Mouse (Mus musculus): ENCODE measurements around the gene AI464131. TPM values are rescaled to one million over a fixed set of nuclear protein-coding genes. Genes with fewer than 3 reads are reported as not detected.
"Not testable (repeated sequence)": the region's sequence is repeated elsewhere in the genome, so short reads cannot be mapped to it uniquely, and the experiment has no call there.

AI464131 gene
- polyA plus RNA-seq, 1 experiment from 2014 or later = 1.3 TPM

- Histone ChIP-seq H3K4me2 (no peak overlapping the region), H3K9me3 (replicated peaks) (no peaks in the 10 kb centered on the region), H3K27me3 (no peaks in the 10 kb centered on the region), H3K9ac (no peak overlapping the region), H3K27ac (replicated peaks) (no peak overlapping the region), H3K4me3 (replicated peaks) (no peak overlapping the region), H3K4me1 (replicated peaks) (peaks cover 9% of the 10 kb centered on the region), H3K36me3 (replicated peaks) (no peaks in the 10 kb centered on the region)
- WGBS (ENCODE audit: insufficient replicate concordance) = 53% methylated on average over 10 of the region's 10 CpGs
- no peak for ATAC-seq (ENCODE audit: insufficient read depth)
Measured at GRCm38 (mm10) chr4:41469199-41469598, 33.7 kb downstream of the AI464131 start.

- H3K36me3 ChIP-seq (replicated peaks) = no peaks in the 10 kb centered on the region
- H3K27me3 ChIP-seq = no peaks in the 10 kb centered on the region
- no peak overlapping the region for H3K4me2 ChIP-seq
- ATAC-seq (ENCODE audit: insufficient read depth) = no peak
- no peak overlapping the region for H3K9ac ChIP-seq
- peaks cover 10% of the 10 kb centered on the region for H3K4me1 ChIP-seq (replicated peaks)
- H3K9me3 ChIP-seq (replicated peaks) = no peaks in the 10 kb centered on the region
- WGBS (ENCODE audit: insufficient replicate concordance) = 48% methylated on average over 17 of the region's 17 CpGs
- no peak overlapping the region for H3K4me3 ChIP-seq (replicated peaks)
- H3K27ac ChIP-seq (replicated peaks) = no peak overlapping the region
Measured at GRCm38 (mm10) chr4:41468396-41469080, 34.3 kb downstream of the AI464131 start.

GRCm38 (mm10) chr4:41465287-41465665 lies 37.6 kb downstream of the AI464131 start:
- H3K36me3 ChIP-seq (replicated peaks) = 0 out of 2 replicates have a peak, but pooled peaks cover 6% of the 10 kb centered on the region
- H3K4me2 ChIP-seq = peak overlapping the region; percentile 82
- ATAC-seq (ENCODE audit: insufficient read depth) = no peak
- WGBS (ENCODE audit: insufficient replicate concordance) = 4% methylated on average over 17 of the region's 17 CpGs
- no peaks in the 10 kb centered on the region for H3K9me3 ChIP-seq (replicated peaks)
- H3K27ac ChIP-seq (replicated peaks) = peak overlapping the region; percentile 79
- peak overlapping the region; percentile 78 for H3K4me3 ChIP-seq (replicated peaks)
- peaks cover 28% of the 10 kb centered on the region for H3K4me1 ChIP-seq (replicated peaks)
- peak overlapping the region; percentile 73 for H3K9ac ChIP-seq
- no peaks in the 10 kb centered on the region for H3K27me3 ChIP-seq

GRCm38 (mm10) chr4:41464345-41465286 lies 38.3 kb downstream of the AI464131 start, which contains the start of the genes Kif24 and Nudt2:
Gene Kif24 (minus strand): TSS chr4:41464887.
Gene Nudt2 (plus strand): TSS chr4:41465151.
- H3K4me2 ChIP-seq = peak within 1 kb of the TSS; percentile 84
- H3K27me3 ChIP-seq = no peaks in the 10 kb centered on the region
- peak within 1 kb of the TSS; percentile 78 for H3K4me3 ChIP-seq (replicated peaks)
- peak within 1 kb of the TSS; percentile 78 for H3K9ac ChIP-seq
- ATAC-seq (ENCODE audit: insufficient read depth) = peak; percentile 97
- H3K4me1 ChIP-seq (replicated peaks) = peaks cover 28% of the 10 kb centered on the region
- WGBS (ENCODE audit: insufficient replicate concordance) = under 1% methylated on average over 70 of the region's 70 CpGs
- H3K9me3 ChIP-seq (replicated peaks) = no peaks in the 10 kb centered on the region
- H3K27ac ChIP-seq (replicated peaks) = peak within 1 kb of the TSS; percentile 87
- H3K36me3 ChIP-seq (replicated peaks) = 0 out of 2 replicates have a peak, but pooled peaks cover 6% of the 10 kb centered on the region

- 12% methylated on average over 3 of the region's 3 CpGs for WGBS (ENCODE audit: insufficient replicate concordance)
- Histone ChIP-seq H3K4me2 (peak overlapping the region; percentile 84), H3K4me1 (replicated peaks) (peaks cover 28% of the 10 kb centered on the region), H3K4me3 (replicated peaks) (peak overlapping the region; percentile 78), H3K27ac (replicated peaks) (peak overlapping the region; percentile 87), H3K9ac (peak overlapping the region; percentile 78)
- not testable (repeated sequence) for H3K9me3 ChIP-seq (replicated peaks); H3K36me3 ChIP-seq (replicated peaks); ATAC-seq (ENCODE audit: insufficient read depth); H3K27me3 ChIP-seq
Measured at GRCm38 (mm10) chr4:41463051-41463738, 39.7 kb downstream of the AI464131 start.

GRCm38 (mm10) chr4:41460690-41461089 lies 42.2 kb downstream of the AI464131 start:
- no peaks in the 10 kb centered on the region for H3K9me3 ChIP-seq (replicated peaks)
- no peak for ATAC-seq (ENCODE audit: insufficient read depth)
- H3K27me3 ChIP-seq = no peaks in the 10 kb centered on the region
- no peak overlapping the region for H3K4me2 ChIP-seq
- 0 out of 2 replicates have a peak, but pooled peaks cover 6% of the 10 kb centered on the region for H3K36me3 ChIP-seq (replicated peaks)
- H3K4me3 ChIP-seq (replicated peaks) = no peak overlapping the region
- H3K4me1 ChIP-seq (replicated peaks) = peaks cover 24% of the 10 kb centered on the region
- 96% methylated on average over 1 of the region's 1 CpGs for WGBS (ENCODE audit: insufficient replicate concordance)
- H3K27ac ChIP-seq (replicated peaks) = no peak overlapping the region
- no peak overlapping the region for H3K9ac ChIP-seq

GRCm38 (mm10) chr4:41447595-41447994 lies 55.3 kb downstream of the AI464131 start:
- H3K36me3 ChIP-seq (replicated peaks) = peaks cover 24% of the 10 kb centered on the region
- 85% methylated on average over 3 of the region's 3 CpGs for WGBS (ENCODE audit: insufficient replicate concordance)

More at GRCm38 (mm10) chr4:41447595-41447994, 55.3 kb downstream of the AI464131 start:
- ATAC-seq (ENCODE audit: insufficient read depth) = no peak
- Histone ChIP-seq H3K4me2 (no peak overlapping the region), H3K4me1 (replicated peaks) (no peaks in the 10 kb centered on the region), H3K27me3 (no peaks in the 10 kb centered on the region), H3K9me3 (replicated peaks) (no peaks in the 10 kb centered on the region), H3K27ac (replicated peaks) (no peak overlapping the region), H3K4me3 (replicated peaks) (no peak overlapping the region), H3K9ac (no peak overlapping the region)

Other genes starting within 250 kb of the AI464131 start
- 22.9 and 25.0 TPM in 2 replicates for gene Ubap2, start 227.9 kb downstream of the AI464131 start, polyA plus RNA-seq (2015; fragmentation: Nextera tagmentation; extraction: Ambion mirVana)
- gene Dcaf12, start 188.2 kb downstream of the AI464131 start, polyA plus RNA-seq (2015; fragmentation: Nextera tagmentation; extraction: Ambion mirVana) = 75.9 and 82.7 TPM in 2 replicates
- gene Ubap1, start 154.1 kb downstream of the AI464131 start, polyA plus RNA-seq (2015; fragmentation: Nextera tagmentation; extraction: Ambion mirVana) = 32.4 and 34.2 TPM in 2 replicates
- gene Kif24, start 38.2 kb downstream of the AI464131 start, polyA plus RNA-seq (2015; fragmentation: Nextera tagmentation; extraction: Ambion mirVana) = 5.3 and 5.5 TPM in 2 replicates
- 20.2 and 22.3 TPM in 2 replicates for gene Nudt2, start 37.9 kb downstream of the AI464131 start, polyA plus RNA-seq (2015; fragmentation: Nextera tagmentation; extraction: Ambion mirVana)
- gene 1110017D15Rik, start 14.3 kb upstream of the AI464131 start, polyA plus RNA-seq (2015; fragmentation: Nextera tagmentation; extraction: Ambion mirVana) = not detected in 2 replicates
- gene Fam219a, start 66.5 kb upstream of the AI464131 start, polyA plus RNA-seq (2015; fragmentation: Nextera tagmentation; extraction: Ambion mirVana) = 0.48 and 0.88 TPM in 2 replicates
- gene Dnaic1, start 66.7 kb upstream of the AI464131 start, polyA plus RNA-seq (2015; fragmentation: Nextera tagmentation; extraction: Ambion mirVana) = 4.0 and 4.8 TPM in 2 replicates
- 2.3 and 3.3 TPM in 2 replicates for gene Enho, start 137.2 kb upstream of the AI464131 start, polyA plus RNA-seq (2015; fragmentation: Nextera tagmentation; extraction: Ambion mirVana)
- 0.25 and 0.31 TPM in 2 replicates for gene Cntfr, start 194.0 kb upstream of the AI464131 start, polyA plus RNA-seq (2015; fragmentation: Nextera tagmentation; extraction: Ambion mirVana)
- 36.0 and 43.2 TPM in 2 replicates for gene Il11ra1, start 196.9 kb upstream of the AI464131 start, polyA plus RNA-seq (2015; fragmentation: Nextera tagmentation; extraction: Ambion mirVana)
- gene Rpp25l, start 210.5 kb upstream of the AI464131 start, polyA plus RNA-seq (2015; fragmentation: Nextera tagmentation; extraction: Ambion mirVana) = 29.8 and 31.9 TPM in 2 replicates
- gene Dctn3, start 220.1 kb upstream of the AI464131 start, polyA plus RNA-seq (2015; fragmentation: Nextera tagmentation; extraction: Ambion mirVana) = 64.1 and 67.2 TPM in 2 replicates
- not detected in 2 replicates for gene Arid3c, start 228.1 kb upstream of the AI464131 start, polyA plus RNA-seq (2015; fragmentation: Nextera tagmentation; extraction: Ambion mirVana)

Data from liver, embryonic 15.5 days (tissue).